ENCODE assay signal across 8 mouse cellular contexts in the genomic region with DNA sequence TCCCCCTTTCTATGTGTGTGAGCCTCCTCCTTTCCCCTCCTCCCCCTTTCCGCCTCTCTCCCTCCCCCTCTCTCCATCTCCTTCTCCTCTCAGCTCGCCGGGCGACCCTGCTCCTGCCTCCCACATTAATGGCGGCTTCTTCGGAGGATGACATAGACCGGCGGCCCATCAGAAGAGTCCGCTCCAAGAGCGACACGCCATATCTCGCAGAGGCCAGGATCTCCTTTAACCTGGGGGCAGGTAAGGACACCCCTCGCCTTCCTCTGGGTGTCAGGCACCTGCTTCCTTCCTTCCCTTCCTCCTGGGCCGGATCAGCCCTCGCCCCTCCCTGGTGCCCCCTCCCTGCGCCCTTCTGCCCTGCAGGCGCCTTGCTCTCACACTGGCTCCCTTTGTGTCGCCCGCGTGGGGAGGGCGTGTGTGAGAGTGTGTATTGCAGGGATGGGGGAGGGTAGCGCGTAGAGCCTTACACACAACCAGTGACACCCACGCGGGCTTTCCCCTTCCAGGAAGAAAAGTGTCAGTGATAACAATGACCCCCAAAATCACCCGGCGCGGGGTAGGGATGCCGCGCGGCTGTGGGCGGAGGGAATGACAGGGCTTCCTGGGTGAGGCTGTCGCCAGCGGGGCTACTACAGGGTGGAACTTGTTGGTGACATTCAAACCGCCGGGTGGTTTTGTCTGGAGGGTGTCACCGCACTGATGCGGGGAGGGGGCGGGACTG. TPM values are rescaled to one million over a fixed set of nuclear protein-coding genes. Genes with fewer than 3 reads are reported as not detected.
DNase-seq lines count a peak whose midpoint lies in the region; TF ChIP-seq lines count a peak whose summit lies in the region.

No protein-coding gene starts in this region.

- H3K27me3 ChIP-seq in kidney, adult 2 months (replicated peaks; ENCODE audit: control insufficient read depth, insufficient read depth, low read length): no peaks in the 10 kb centered on the region

- H3K36me3 ChIP-seq in kidney, adult 2 months (ENCODE audit: control insufficient read depth, insufficient read depth, low read length): no peaks in the 10 kb centered on the region

- no peak for TF ChIP-seq CTCF in kidney, adult 2 months (conservative IDR thresholded peaks at IDR 0.05; ENCODE audit: insufficient read depth, insufficient read length, low read depth, low read length)

- no peak overlapping the region for H3K27ac ChIP-seq in kidney, adult 2 months (ENCODE audit: insufficient read depth, low read depth, low read length)

- no peaks in the 10 kb centered on the region for H3K4me1 ChIP-seq in kidney, adult 2 months (ENCODE audit: control insufficient read depth, insufficient read depth, low read length)

- TF ChIP-seq POLR2A in kidney, adult 2 months (IDR thresholded peaks at IDR 0.05; ENCODE audit: low read depth, low read length): no peak

- 7% methylated on average over 39 of the region's 39 CpGs for WGBS in kidney, adult 2 months

- H3K4me3 ChIP-seq in kidney, adult 2 months (ENCODE audit: insufficient read depth, low read depth, low read length): peak overlapping the region; percentile 0; the same call in 1 of the 2 replicates

- no peak for DNase-seq in kidney, adult 2 months
- DNase-seq in kidney, adult 18-20 months: no peak
- DNase-seq in R1 (ENCODE audit: low read depth, low spot score): peak; percentile 23
- DNase-seq in embryo, embryonic 9.5 days (ENCODE audit: extremely low spot score): peak; percentile 36
- DNase-seq in layer of hippocampus, adult 9-11 months: peak; percentile 50
- peak; percentile 58 for DNase-seq in retina, embryonic 14.5 days (ENCODE audit: low spot score)
- no peak for DNase-seq in adrenal gland, adult 8-10 months
- no peak for DNase-seq in adrenal gland, postnatal 10 days

RNA-seq across cellular contexts. Expression of a gene that starts 29.3 kb away (rescaled TPM):
- 6.6 and 8.9 TPM in 2 replicates for polyA plus RNA-seq in kidney, adult 2 months (2012; rRNA removed)
- total RNA-seq in adrenal gland, adult 8-10 months (2022): 10 to 100 TPM in 2 of 4 experiments, 1 to 10 TPM in 2; 7.6 to 17.8 (median 12.5) TPM
- total RNA-seq in adrenal gland, postnatal 10 days (2021): 10 to 100 TPM; 12.9 to 13.9 TPM

Comparison
In these comparisons a context has a peak if more than half of its experiments do, and no peak if none do; other contexts are left out.
1. DNase-seq: peak in R1 (single experiment), embryo, embryonic 9.5 days (single experiment), layer of hippocampus, adult 9-11 months (single experiment) and retina, embryonic 14.5 days (single experiment); none in kidney, adult 2 months (single experiment), kidney, adult 18-20 months (single experiment), adrenal gland, adult 8-10 months (single experiment) and adrenal gland, postnatal 10 days (single experiment).